Mouse (Mus musculus) stomach, postnatal 0 days (tissue): Measurements from ENCODE around the gene Efna5.

Source experiments
- CTCF ChIP-seq: IDR thresholded peaks from 2 replicates; pipeline ENCODE4 v1.5.1; 2016; ENCODE audit warnings: antibody characterized with exemption, low read depth, mild to moderate bottlenecking, moderate library complexity
- EP300 ChIP-seq: optimal IDR thresholded peaks from 2 replicates; pipeline ENCODE3; 2016; ENCODE audit warnings: antibody characterized with exemption

DNA sequence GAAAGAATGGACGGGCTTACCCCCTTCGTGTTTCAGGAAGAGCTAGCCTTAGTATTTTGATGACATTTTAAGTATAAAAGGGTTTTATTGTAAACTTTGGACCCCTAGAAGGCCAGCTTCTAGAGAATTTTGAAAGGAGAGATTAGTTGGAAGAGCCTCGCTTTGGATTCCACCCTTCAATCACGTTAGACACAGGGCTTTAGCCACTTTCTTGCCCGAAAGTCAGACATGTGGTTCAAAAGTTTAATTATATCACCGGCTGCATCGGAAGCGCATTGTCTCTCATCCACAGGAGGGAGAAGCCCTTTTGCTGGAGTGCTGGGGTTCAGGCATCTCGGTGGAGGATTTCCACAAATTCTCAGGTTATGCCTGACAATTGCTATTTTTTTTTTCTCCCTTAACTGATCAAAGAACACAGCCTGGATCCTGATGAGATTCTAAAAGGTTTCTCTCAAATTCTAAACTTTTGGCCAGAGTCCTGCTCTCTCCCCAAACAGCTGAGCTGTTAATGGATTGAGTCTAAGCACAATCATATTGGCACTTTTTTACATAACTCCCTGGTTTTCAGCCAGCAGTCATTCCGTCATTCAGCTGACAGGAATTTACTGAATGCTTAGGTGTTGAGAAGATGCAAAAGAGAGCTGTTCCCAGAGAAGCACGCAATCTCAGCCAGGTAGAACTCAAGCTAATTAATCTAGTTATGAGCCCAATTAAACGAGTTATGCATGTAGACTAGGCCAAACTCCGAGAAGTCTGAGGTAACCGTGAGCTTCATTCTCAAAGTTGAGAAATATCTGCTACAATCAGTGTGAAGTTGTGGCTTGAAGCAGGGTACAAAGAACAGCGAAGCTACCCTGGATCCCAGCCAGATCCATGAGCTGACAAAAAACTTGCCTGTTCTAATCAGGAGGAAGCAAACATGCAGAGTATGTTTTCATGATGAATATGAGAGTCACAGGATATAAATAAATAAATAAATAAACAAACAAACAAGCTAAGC, 91.5 kb downstream of the Efna5 start:
- TF ChIP-seq EP300, result no peak
- TF ChIP-seq CTCF, result no peak
